Mouse (Mus musculus): ENCODE measurements around the gene Fam69a.
"Not testable (repeated sequence)": the region's sequence is repeated elsewhere in the genome, so short reads cannot be mapped to it uniquely, and the experiment has no call there.

Fam69a gene

GRCm38 (mm10) chr5:107979901-107980300, 7.0 kb downstream of the Fam69a start:
- DNase-seq (ENCODE audit: low spot score): no peak

GRCm38 (mm10) chr5:107978289-107979035, 8.4 kb downstream of the Fam69a start:
- DNase-seq (ENCODE audit: low spot score): no peak

- DNase-seq (ENCODE audit: low spot score): no peak
Measured at GRCm38 (mm10) chr5:107977640-107978288, 9.1 kb downstream of the Fam69a start.

- no peak for DNase-seq (ENCODE audit: low spot score)
Measured at GRCm38 (mm10) chr5:107973310-107973709, 13.6 kb downstream of the Fam69a start.

- no peak for DNase-seq (ENCODE audit: low spot score)
Measured at GRCm38 (mm10) chr5:107972444-107973272, 14.2 kb downstream of the Fam69a start.

GRCm38 (mm10) chr5:107971069-107971468, 15.8 kb downstream of the Fam69a start:
- no peak for DNase-seq (ENCODE audit: low spot score)

- DNase-seq (ENCODE audit: low spot score): not testable (repeated sequence)
Measured at GRCm38 (mm10) chr5:107969818-107970217, 17.1 kb downstream of the Fam69a start.

GRCm38 (mm10) chr5:107968079-107968478, 18.8 kb downstream of the Fam69a start:
- no peak for DNase-seq (ENCODE audit: low spot score)

GRCm38 (mm10) chr5:107966841-107967457, 19.9 kb downstream of the Fam69a start:
- no peak for DNase-seq (ENCODE audit: low spot score)

GRCm38 (mm10) chr5:107966156-107966555, 20.7 kb downstream of the Fam69a start:
- no peak for DNase-seq (ENCODE audit: low spot score)

- DNase-seq (ENCODE audit: low spot score): no peak
Measured at GRCm38 (mm10) chr5:107965355-107965991, 21.4 kb downstream of the Fam69a start.

- no peak for DNase-seq (ENCODE audit: low spot score)
Measured at GRCm38 (mm10) chr5:107964031-107964758, 22.7 kb downstream of the Fam69a start.

GRCm38 (mm10) chr5:107961438-107962251, 25.2 kb downstream of the Fam69a start:
- no peak for DNase-seq (ENCODE audit: low spot score)

- DNase-seq (ENCODE audit: low spot score): no peak
Measured at GRCm38 (mm10) chr5:107960532-107961202, 26.2 kb downstream of the Fam69a start.

GRCm38 (mm10) chr5:107959624-107960300, 27.1 kb downstream of the Fam69a start:
- no peak for DNase-seq (ENCODE audit: low spot score)

- no peak for DNase-seq (ENCODE audit: low spot score)
Measured at GRCm38 (mm10) chr5:107950643-107951042, 36.2 kb downstream of the Fam69a start.

GRCm38 (mm10) chr5:107949607-107950006, 37.3 kb downstream of the Fam69a start:
- DNase-seq (ENCODE audit: low spot score): no peak

GRCm38 (mm10) chr5:107948899-107949298, 38.0 kb downstream of the Fam69a start:
- no peak for DNase-seq (ENCODE audit: low spot score)

- DNase-seq (ENCODE audit: low spot score): no peak
Measured at GRCm38 (mm10) chr5:107947548-107947947, 39.3 kb downstream of the Fam69a start.
